Mouse (Mus musculus) CD4-positive, CD25-positive, alpha-beta regulatory T cell (primary cell): ENCODE results near the gene Serpinf2. TPM values are rescaled to one million over a fixed set of nuclear protein-coding genes. Genes with fewer than 3 reads are reported as not detected.

ENCODE experiments used
- polyA plus RNA-seq: library from polyadenylated mRNA; unstranded; fragments of 100-300 nt; shearing (Covaris generic); gene quantifications from one replicate; pipeline ENCODE4 v1.2.1, GENCODE M21; 2017

The Serpinf2 gene
- polyA plus RNA-seq, result not detected

GRCm38 (mm10) chr11:75439363-75439762, at the start of gene Serpinf2:
TSS of gene Serpinf2 (minus strand) at chr11:75439591.

GRCm38 (mm10) chr11:75486601-75487285, 47.4 kb upstream of the Serpinf2 start, which contains the start of gene Prpf8:
TSS of gene Prpf8 (plus strand) at chr11:75486816.

GRCm38 (mm10) chr11:75460844-75461742, 21.7 kb upstream of the Serpinf2 start, which contains the start of gene Tlcd2:
TSS of gene Tlcd2 (plus strand) at chr11:75461715.

GRCm38 (mm10) chr11:75453991-75454930, 14.9 kb upstream of the Serpinf2 start, which contains the start of gene Wdr81:
TSS of gene Wdr81 (minus strand) at chr11:75454717.

GRCm38 (mm10) chr11:75422013-75422792, 17.2 kb downstream of the Serpinf2 start, which contains the start of gene Serpinf1:
TSS of gene Serpinf1 (minus strand) at chr11:75422701.

Other genes with a start within 250 kb of the Serpinf2 start
- 23.8 TPM for gene Dph1, start 248.3 kb downstream of the Serpinf2 start, polyA plus RNA-seq
- 17.3 TPM for gene Rtn4rl1, start 245.8 kb downstream of the Serpinf2 start, polyA plus RNA-seq
- gene Rpa1, start 91.3 kb downstream of the Serpinf2 start, polyA plus RNA-seq, result 130 TPM
- gene Smyd4, start 91.2 kb downstream of the Serpinf2 start, polyA plus RNA-seq, result 19.0 TPM
- 1.4 TPM for gene Serpinf1, start 16.9 kb downstream of the Serpinf2 start, polyA plus RNA-seq
- 15.9 TPM for gene Wdr81, start 15.1 kb upstream of the Serpinf2 start, polyA plus RNA-seq
- 4.8 TPM for gene Tlcd2, start 22.1 kb upstream of the Serpinf2 start, polyA plus RNA-seq
- 49.8 TPM for gene Prpf8, start 47.2 kb upstream of the Serpinf2 start, polyA plus RNA-seq
- gene Rilp, start 70.5 kb upstream of the Serpinf2 start, polyA plus RNA-seq, result 0.14 TPM
- 0.96 TPM for gene Scarf1, start 73.9 kb upstream of the Serpinf2 start, polyA plus RNA-seq
- gene Slc43a2, start 92.1 kb upstream of the Serpinf2 start, polyA plus RNA-seq, result 52.8 TPM
- 358 TPM for gene Pitpna, start 148.5 kb upstream of the Serpinf2 start, polyA plus RNA-seq
- gene Inpp5k, start 191.4 kb upstream of the Serpinf2 start, polyA plus RNA-seq, result 141 TPM
- gene Myo1c, start 210.9 kb upstream of the Serpinf2 start, polyA plus RNA-seq, result 30.3 TPM
- 50.2 TPM for gene Crk, start 239.7 kb upstream of the Serpinf2 start, polyA plus RNA-seq